In genomic region chr10:80313627-80314201, GRCm38 (mm10) we compare ENCODE assay signal across 12 mouse cellular contexts. TPM values are rescaled to one million over a fixed set of nuclear protein-coding genes. Genes with fewer than 3 reads are reported as not detected.
A peak's percentile ranks its signal among the peaks of the same experiment; 100 is the strongest.
DNase-seq lines count a peak whose midpoint lies in the region; ATAC-seq lines count a peak whose summit lies in the region.
"Had no signal": no experiment of that assay in that cellular context is flagged by ENCODE, and none has a peak within 500 bp of the region (broad histone marks: within the 10 kb centered on the region; RNA-seq: fewer than 3 reads in every experiment).

No protein-coding gene starts in this region.

- no peak for ATAC-seq in heart, embryonic 12.5 days (ENCODE audit: insufficient number of reproducible peaks, low FRiP score)
- no peak for ATAC-seq in midbrain, embryonic 11.5 days (ENCODE audit: low FRiP score)
- no peak for ATAC-seq in midbrain, embryonic 14.5 days (ENCODE audit: low FRiP score, low TSS enrichment)
- ATAC-seq in common myeloid progenitor, adult 5-6 weeks (replicated peaks; ENCODE audit: low read depth, poor library complexity, severe bottlenecking), result peak; percentile 52
- ATAC-seq in stomach, embryonic 14.5 days (ENCODE audit: insufficient number of reproducible peaks, insufficient read depth, low FRiP score, low read depth), result no peak
- ATAC-seq: forebrain, embryonic 13.5 days; midbrain, embryonic 15.5 days had no signal

- DNase-seq in heart, postnatal 25 days (ENCODE audit: low spot score), result no peak
- peak; percentile 86 for DNase-seq in midbrain, embryonic 11.5 days (ENCODE audit: low spot score, missing footprints)
- DNase-seq in midbrain, embryonic 14.5 days, result no peak
- DNase-seq in thymus, postnatal 10 days (ENCODE audit: low spot score in 2 of 2), result no peak
- no peak for DNase-seq in urinary bladder, postnatal 14 days (ENCODE audit: low spot score)
- DNase-seq: adrenal gland, postnatal 36 days; kidney, adult 8-10 months had no signal

- no peak overlapping the region for H3K4me3 ChIP-seq in heart, embryonic 12.5 days
- H3K4me3 ChIP-seq in midbrain, embryonic 11.5 days (ENCODE audit: low read depth, low read length), result no peak overlapping the region
- no peak overlapping the region for H3K4me3 ChIP-seq in midbrain, embryonic 14.5 days (replicated peaks; ENCODE audit: low read depth, low read length)
- H3K4me3 ChIP-seq in stomach, embryonic 14.5 days (ENCODE audit: low read depth, low read length), result no peak overlapping the region
- H3K4me3 ChIP-seq: forebrain, embryonic 13.5 days; midbrain, embryonic 15.5 days had no signal

- H3K4me1 ChIP-seq in heart, embryonic 12.5 days (replicated peaks), result peaks cover 46% of the 10 kb centered on the region
- peaks cover 4% of the 10 kb centered on the region; the same call in 1 of the 2 replicates for H3K4me1 ChIP-seq in midbrain, embryonic 11.5 days (ENCODE audit: control insufficient read depth, insufficient read depth, low read length)
- no peaks in the 10 kb centered on the region for H3K4me1 ChIP-seq in midbrain, embryonic 14.5 days (ENCODE audit: control insufficient read depth, insufficient read depth, low read length)
- peaks cover 12% of the 10 kb centered on the region for H3K4me1 ChIP-seq in stomach, embryonic 14.5 days (ENCODE audit: control insufficient read depth, insufficient read depth, low read length)

- peak overlapping the region; percentile 32; the same call in 1 of the 2 replicates for H3K9ac ChIP-seq in heart, embryonic 12.5 days
- no peak overlapping the region for H3K9ac ChIP-seq in midbrain, embryonic 11.5 days (ENCODE audit: low read length)
- no peak overlapping the region for H3K9ac ChIP-seq in midbrain, embryonic 14.5 days (replicated peaks; ENCODE audit: low read length)
- 0 out of 2 replicates have a peak overlapping the region, but pooled peaks have one; percentile 4 for H3K9ac ChIP-seq in stomach, embryonic 14.5 days (replicated peaks; ENCODE audit: low read depth, low read length)
- H3K9ac ChIP-seq: forebrain, embryonic 13.5 days; midbrain, embryonic 15.5 days had no signal

- no peak overlapping the region for H3K27ac ChIP-seq in heart, embryonic 12.5 days (ENCODE audit: poor library complexity, severe bottlenecking)
- H3K27ac ChIP-seq in midbrain, embryonic 11.5 days (ENCODE audit: low read depth, low read length), result no peak overlapping the region
- no peak overlapping the region for H3K27ac ChIP-seq in midbrain, embryonic 14.5 days (replicated peaks; ENCODE audit: low read depth, low read length)
- no peak overlapping the region for H3K27ac ChIP-seq in stomach, embryonic 14.5 days (ENCODE audit: low read length)
- H3K27ac ChIP-seq: forebrain, embryonic 13.5 days; midbrain, embryonic 15.5 days had no signal

- intact Hi-C loops in heart, postnatal 25 days (cut with DNase I), result no loop called here

- peaks cover 92% of the 10 kb centered on the region for H3K27me3 ChIP-seq in heart, embryonic 12.5 days (replicated peaks)
- H3K27me3 ChIP-seq in midbrain, embryonic 11.5 days (ENCODE audit: control insufficient read depth, insufficient read depth, low read length), result peaks cover 5% of the 10 kb centered on the region
- no peaks in the 10 kb centered on the region for H3K27me3 ChIP-seq in midbrain, embryonic 14.5 days (ENCODE audit: control insufficient read depth, insufficient read depth, low read length)
- peaks cover 57% of the 10 kb centered on the region for H3K27me3 ChIP-seq in stomach, embryonic 14.5 days (ENCODE audit: control insufficient read depth, insufficient read depth, low read length)
- H3K27me3 ChIP-seq: midbrain, embryonic 15.5 days had no signal

- no peaks in the 10 kb centered on the region for H3K9me3 ChIP-seq in heart, embryonic 12.5 days (replicated peaks)
- no peaks in the 10 kb centered on the region for H3K9me3 ChIP-seq in midbrain, embryonic 11.5 days (ENCODE audit: control insufficient read depth, low read length)
- H3K9me3 ChIP-seq in midbrain, embryonic 14.5 days (ENCODE audit: control insufficient read depth, low read length), result no peaks in the 10 kb centered on the region
- H3K9me3 ChIP-seq in stomach, embryonic 14.5 days (ENCODE audit: control insufficient read depth, low read depth, low read length), result no peaks in the 10 kb centered on the region
- H3K9me3 ChIP-seq: forebrain, embryonic 13.5 days; midbrain, embryonic 15.5 days had no signal

- H3K36me3 ChIP-seq in heart, embryonic 12.5 days, result peaks cover 15% of the 10 kb centered on the region
- H3K36me3 ChIP-seq in midbrain, embryonic 11.5 days (ENCODE audit: control insufficient read depth, insufficient read depth, low read length), result peaks cover 19% of the 10 kb centered on the region
- H3K36me3 ChIP-seq in midbrain, embryonic 14.5 days (ENCODE audit: control insufficient read depth, insufficient read depth, low read length), result peaks cover 99% of the 10 kb centered on the region
- no peaks in the 10 kb centered on the region for H3K36me3 ChIP-seq in stomach, embryonic 14.5 days (ENCODE audit: control insufficient read depth, insufficient read depth, low read length)

- WGBS in heart, embryonic 12.5 days, result 28% methylated on average over 20 of the region's 20 CpGs
- 62% methylated on average over 20 of the region's 20 CpGs for WGBS in midbrain, embryonic 11.5 days
- 70% methylated on average over 20 of the region's 20 CpGs for WGBS in midbrain, embryonic 14.5 days
- 41% methylated on average over 20 of the region's 20 CpGs for whole genome bisulfite sequencing in stomach, embryonic 14.5 days

- peak overlapping the region; percentile 1 for H3K4me2 ChIP-seq in heart, embryonic 12.5 days
- H3K4me2 ChIP-seq in midbrain, embryonic 11.5 days, result no peak overlapping the region
- no peak overlapping the region for H3K4me2 ChIP-seq in midbrain, embryonic 14.5 days (ENCODE audit: low read length)
- 0 out of 2 replicates have a peak overlapping the region, but pooled peaks have one; percentile 10 for H3K4me2 ChIP-seq in stomach, embryonic 14.5 days (replicated peaks; ENCODE audit: low read depth, low read length)
- H3K4me2 ChIP-seq: forebrain, embryonic 13.5 days; midbrain, embryonic 15.5 days had no signal

RNA-seq across cellular contexts. Expression of gene 2310011J03Rik, which starts 6.6 kb away (rescaled TPM):
- 32.7 and 32.8 TPM in 2 replicates for polyA plus RNA-seq in heart, embryonic 12.5 days (2016; fragmentation: Nextera tagmentation; extraction: Ambion mirVana)
- total RNA-seq in heart, postnatal 25 days (2021), result 10 to 100 TPM; 11.4 to 13.8 TPM
- 36.2 and 40.8 TPM in 2 replicates for polyA plus RNA-seq in midbrain, embryonic 11.5 days (2014; fragmentation: Nextera tagmentation; extraction: Ambion mirVana)
- 20.4 and 21.6 TPM in 2 replicates for polyA plus RNA-seq in midbrain, embryonic 14.5 days (2014; fragmentation: Nextera tagmentation; extraction: Ambion mirVana)
- total RNA-seq in common myeloid progenitor, adult 5-6 weeks (2017), result 15.8 and 19.8 TPM in 2 replicates
- 39.6 and 43.0 TPM in 2 replicates for polyA plus RNA-seq in stomach, embryonic 14.5 days (2014; fragmentation: Nextera tagmentation; extraction: Ambion mirVana)

RNA-seq across cellular contexts. Expression of gene Pcsk4, which starts 15.6 kb away (rescaled TPM):
- 1.0 and 1.5 TPM in 2 replicates for polyA plus RNA-seq in heart, embryonic 12.5 days (2016; fragmentation: Nextera tagmentation; extraction: Ambion mirVana)
- total RNA-seq in heart, postnatal 25 days (2021), result 1 to 10 TPM; 1.3 to 1.6 TPM
- polyA plus RNA-seq in midbrain, embryonic 11.5 days (2014; fragmentation: Nextera tagmentation; extraction: Ambion mirVana), result 1.5 and 1.8 TPM in 2 replicates
- polyA plus RNA-seq in midbrain, embryonic 14.5 days (2014; fragmentation: Nextera tagmentation; extraction: Ambion mirVana), result 2.5 and 3.5 TPM in 2 replicates
- 2.7 and 5.9 TPM in 2 replicates for total RNA-seq in common myeloid progenitor, adult 5-6 weeks (2017)
- polyA plus RNA-seq in stomach, embryonic 14.5 days (2014; fragmentation: Nextera tagmentation; extraction: Ambion mirVana), result 4.5 and 5.6 TPM in 2 replicates

RNA-seq across cellular contexts. Expression of gene Reep6, which starts 16.0 kb away (rescaled TPM):
- 3.1 and 3.7 TPM in 2 replicates for polyA plus RNA-seq in heart, embryonic 12.5 days (2016; fragmentation: Nextera tagmentation; extraction: Ambion mirVana)
- total RNA-seq in heart, postnatal 25 days (2021), result 1 to 10 TPM; 1.9 to 2.1 TPM
- polyA plus RNA-seq in midbrain, embryonic 11.5 days (2014; fragmentation: Nextera tagmentation; extraction: Ambion mirVana), result 4.0 and 4.5 TPM in 2 replicates
- 5.3 and 7.3 TPM in 2 replicates for polyA plus RNA-seq in midbrain, embryonic 14.5 days (2014; fragmentation: Nextera tagmentation; extraction: Ambion mirVana)
- 2.9 and 3.6 TPM in 2 replicates for total RNA-seq in common myeloid progenitor, adult 5-6 weeks (2017)
- polyA plus RNA-seq in stomach, embryonic 14.5 days (2014; fragmentation: Nextera tagmentation; extraction: Ambion mirVana), result 18.0 and 18.5 TPM in 2 replicates

RNA-seq across cellular contexts. Expression of gene Apc2, which starts 17.9 kb away (rescaled TPM):
- polyA plus RNA-seq in heart, embryonic 12.5 days (2016; fragmentation: Nextera tagmentation; extraction: Ambion mirVana), result 0.89 and 1.4 TPM in 2 replicates
- 1 to 10 TPM; 3.4 to 4.0 TPM for total RNA-seq in heart, postnatal 25 days (2021)
- 63.4 and 66.5 TPM in 2 replicates for polyA plus RNA-seq in midbrain, embryonic 11.5 days (2014; fragmentation: Nextera tagmentation; extraction: Ambion mirVana)
- polyA plus RNA-seq in midbrain, embryonic 14.5 days (2014; fragmentation: Nextera tagmentation; extraction: Ambion mirVana), result 241 and 259 TPM in 2 replicates
- total RNA-seq in common myeloid progenitor, adult 5-6 weeks (2017), result 0.05 and 0.10 TPM in 2 replicates
- polyA plus RNA-seq in stomach, embryonic 14.5 days (2014; fragmentation: Nextera tagmentation; extraction: Ambion mirVana), result 8.1 and 8.7 TPM in 2 replicates

RNA-seq across cellular contexts. Expression of gene Rps15, which starts 21.5 kb away (rescaled TPM):
- polyA plus RNA-seq in heart, embryonic 12.5 days (2016; fragmentation: Nextera tagmentation; extraction: Ambion mirVana), result 577 and 591 TPM in 2 replicates
- 100 to 1,000 TPM; 703 to 732 TPM for total RNA-seq in heart, postnatal 25 days (2021)
- polyA plus RNA-seq in midbrain, embryonic 11.5 days (2014; fragmentation: Nextera tagmentation; extraction: Ambion mirVana), result 752 and 845 TPM in 2 replicates
- polyA plus RNA-seq in midbrain, embryonic 14.5 days (2014; fragmentation: Nextera tagmentation; extraction: Ambion mirVana), result 622 and 707 TPM in 2 replicates
- 3,325 and 3,530 TPM in 2 replicates for total RNA-seq in common myeloid progenitor, adult 5-6 weeks (2017)
- 1,120 and 1,227 TPM in 2 replicates for polyA plus RNA-seq in stomach, embryonic 14.5 days (2014; fragmentation: Nextera tagmentation; extraction: Ambion mirVana)

Comparison
In these comparisons a context has a peak if more than half of its experiments do, and no peak if none do; other contexts are left out.
1. H3K4me2 ChIP-seq: peak in heart, embryonic 12.5 days (single experiment) and stomach, embryonic 14.5 days (single experiment); none in midbrain, embryonic 11.5 days (single experiment) and midbrain, embryonic 14.5 days (single experiment).
2. H3K9ac ChIP-seq: peak in heart, embryonic 12.5 days (single experiment) and stomach, embryonic 14.5 days (single experiment); none in midbrain, embryonic 11.5 days (single experiment) and midbrain, embryonic 14.5 days (single experiment).